Mouse (Mus musculus) MEL (cell line): ENCODE results near the gene Cuta. TPM values are rescaled to one million over a fixed set of nuclear protein-coding genes. Genes with fewer than 3 reads are reported as not detected.
A peak's percentile ranks its signal among the peaks of the same experiment; 100 is the strongest.

ENCODE experiments used
- DNase-seq: peaks from one replicate; pipeline ENCODE4 v3.0.0; 2011; ENCODE audit warnings: low read depth, low spot score
- H3K27ac ChIP-seq: 2 replicates; pipeline ENCODE4 v1.5.1; 2012; ENCODE audit warnings: low read depth, mild to moderate bottlenecking, control low read depth, low read length, moderate library complexity; ENCODE audit not compliant: control insufficient read depth
- H3K27me3 ChIP-seq, 2 experiments: fragments of 150-350 bp in 1 of 2; sonication (generic) in 1 of 2; 2 replicates each; pipeline ENCODE4 v1.6.1; 2012; ENCODE audit warnings: low read length in 2 of 2, mild to moderate bottlenecking in 2 of 2, improper control_type of control experiment in 1 of 2, moderate library complexity in 1 of 2; ENCODE audit not compliant: insufficient read depth in 2 of 2, control insufficient read depth in 1 of 2
- H3K36me3 ChIP-seq, 2 experiments: 2 replicates each; pipeline ENCODE4 v1.6.1; 2012 to 2014; ENCODE audit warnings: low read length in 2 of 2, improper control_type of control experiment in 1 of 2, inconsistent platforms in 1 of 2, mild to moderate bottlenecking in 1 of 2; ENCODE audit not compliant: insufficient read depth in 2 of 2, control insufficient read depth in 1 of 2
- H3K4me1 ChIP-seq, 2 experiments: fragments of 150-350 bp in 1 of 2; sonication (generic) in 1 of 2; 2 replicates each; pipeline ENCODE4 v1.6.1; 2012; ENCODE audit warnings: low read length in 2 of 2, improper control_type of control experiment in 1 of 2, mild to moderate bottlenecking in 1 of 2; ENCODE audit not compliant: insufficient read depth in 2 of 2, control insufficient read depth in 1 of 2
- H3K4me3 ChIP-seq, 2 experiments: fragments of 150-350 bp in 1 of 2; sonication (generic) in 1 of 2; 2 replicates each; pipeline ENCODE4 v1.5.1; 2012; ENCODE audit warnings: low read depth in 2 of 2, low read length in 2 of 2, mild to moderate bottlenecking in 2 of 2, moderate library complexity in 2 of 2, control low read depth in 1 of 2, improper control_type of control experiment in 1 of 2; ENCODE audit not compliant: control insufficient read depth in 1 of 2, insufficient read depth in 1 of 2
- H3K79me2 ChIP-seq: 2 replicates; pipeline ENCODE4 v1.6.1; 2012; ENCODE audit warnings: mild to moderate bottlenecking, low read length, moderate library complexity; ENCODE audit not compliant: control insufficient read depth, poor library complexity, insufficient read depth
- H3K9ac ChIP-seq: 2 replicates; pipeline ENCODE4 v1.6.1; 2012; ENCODE audit warnings: low read depth, mild to moderate bottlenecking, control low read depth, low read length, moderate library complexity; ENCODE audit not compliant: control insufficient read depth, poor library complexity, severe bottlenecking
- H3K9me3 ChIP-seq: fragments of 150-350 bp; sonication (generic); replicated peaks from 2 replicates; pipeline ENCODE4 v1.6.1; 2012; ENCODE audit warnings: mild to moderate bottlenecking, low read length, improper control_type of control experiment, moderate library complexity; ENCODE audit not compliant: insufficient read depth
- CHD1 ChIP-seq: IDR thresholded peaks from 2 replicates; pipeline ENCODE4 v1.6.1; 2012; ENCODE audit warnings: low read depth, mild to moderate bottlenecking, inconsistent platforms, low read length, improper control_type of control experiment
- CHD2 ChIP-seq: IDR thresholded peaks from 2 replicates; pipeline ENCODE4 v1.6.1; 2011; ENCODE audit warnings: low read length, improper control_type of control experiment
- E2F4 ChIP-seq: IDR thresholded peaks from 2 replicates; pipeline ENCODE4 v1.6.1; 2011; ENCODE audit warnings: low read depth, low read length, improper control_type of control experiment, borderline replicate concordance
- EP300 ChIP-seq, 2 experiments: IDR thresholded peaks; 2 replicates each; pipeline ENCODE4 v1.6.1; 2011; ENCODE audit warnings: improper control_type of control experiment in 2 of 2, low read length in 2 of 2, low read depth in 1 of 2, mild to moderate bottlenecking in 1 of 2
- HCFC1 ChIP-seq: IDR thresholded peaks from 2 replicates; pipeline ENCODE4 v1.6.1; 2012; ENCODE audit warnings: low read depth, mild to moderate bottlenecking, inconsistent platforms, low read length, improper control_type of control experiment, moderate library complexity
- JUND ChIP-seq: IDR thresholded peaks from 2 replicates; pipeline ENCODE4 v1.6.1; 2011; ENCODE audit warnings: low read depth, mild to moderate bottlenecking, improper control_type of control experiment, low read length
- KAT2A ChIP-seq: conservative IDR thresholded peaks from 2 replicates; pipeline ENCODE4 v1.6.1; 2012; ENCODE audit warnings: low read depth, low read length, improper control_type of control experiment, inconsistent platforms
- MAFK ChIP-seq: IDR thresholded peaks from 2 replicates; pipeline ENCODE4 v1.6.1; 2011; ENCODE audit warnings: low read depth, mild to moderate bottlenecking, low read length, improper control_type of control experiment, borderline replicate concordance
- MAX ChIP-seq: IDR thresholded peaks from 2 replicates; pipeline ENCODE4 v1.6.1; 2011; ENCODE audit warnings: low read length, improper control_type of control experiment
- MAZ ChIP-seq: IDR thresholded peaks from 2 replicates; pipeline ENCODE4 v1.6.1; 2012; ENCODE audit warnings: low read depth, mild to moderate bottlenecking, inconsistent platforms, low read length, improper control_type of control experiment
- MEF2A ChIP-seq: IDR thresholded peaks from 2 replicates; pipeline ENCODE4 v1.6.1; 2014; ENCODE audit warnings: low read depth, mild to moderate bottlenecking, inconsistent platforms, low read length, improper control_type of control experiment; ENCODE audit not compliant: poor library complexity, insufficient replicate concordance, severe bottlenecking; ENCODE audit errors: extremely low read depth
- MYB ChIP-seq: IDR thresholded peaks from 2 replicates; pipeline ENCODE4 v1.6.1; 2011; ENCODE audit warnings: mild to moderate bottlenecking, low read depth, low read length, improper control_type of control experiment
- NELFE ChIP-seq: IDR thresholded peaks from 2 replicates; pipeline ENCODE4 v1.6.1; 2011; ENCODE audit warnings: low read depth, low read length, improper control_type of control experiment
- POLR2A ChIP-seq, 2 experiments: IDR thresholded peaks; 2 replicates each; pipeline ENCODE4 v1.6.1; 2011 to 2012; ENCODE audit warnings: low read length in 2 of 2, mild to moderate bottlenecking in 2 of 2, control low read depth in 1 of 2, improper control_type of control experiment in 1 of 2, low read depth in 1 of 2, moderate library complexity in 1 of 2; ENCODE audit not compliant: control insufficient read depth in 1 of 2, insufficient read depth in 1 of 2, poor library complexity in 1 of 2
- RAD21 ChIP-seq: IDR thresholded peaks from 2 replicates; pipeline ENCODE4 v1.6.1; 2011; ENCODE audit warnings: mild to moderate bottlenecking, low read depth, low read length, improper control_type of control experiment
- RCOR1 ChIP-seq: IDR thresholded peaks from 2 replicates; pipeline ENCODE4 v1.6.1; 2012; ENCODE audit warnings: low read depth, mild to moderate bottlenecking, inconsistent platforms, low read length, improper control_type of control experiment
- SIN3A ChIP-seq: IDR thresholded peaks from 2 replicates; pipeline ENCODE4 v1.6.1; 2012; ENCODE audit warnings: low read length, improper control_type of control experiment, inconsistent platforms
- SMC3 ChIP-seq: IDR thresholded peaks from 2 replicates; pipeline ENCODE4 v1.6.1; 2011; ENCODE audit warnings: low read depth, low read length, improper control_type of control experiment
- TAL1 ChIP-seq: IDR thresholded peaks from 2 replicates; pipeline ENCODE4 v1.6.1; 2012; ENCODE audit warnings: mild to moderate bottlenecking, inconsistent platforms, low read length, moderate library complexity, mixed read lengths
- TBP ChIP-seq: IDR thresholded peaks from 2 replicates; pipeline ENCODE4 v1.8.0; 2011; ENCODE audit warnings: low read depth, low read length, improper control_type of control experiment
- UBTF ChIP-seq: IDR thresholded peaks from 2 replicates; pipeline ENCODE4 v1.6.1; 2012; ENCODE audit warnings: low read depth, mild to moderate bottlenecking, inconsistent platforms, low read length, improper control_type of control experiment, moderate library complexity, borderline replicate concordance; ENCODE audit not compliant: insufficient read depth
- ZC3H11A ChIP-seq: IDR thresholded peaks from 2 replicates; pipeline ENCODE4 v1.6.1; 2012; ENCODE audit warnings: low read depth, mild to moderate bottlenecking, inconsistent platforms, low read length, improper control_type of control experiment
- ZKSCAN1 ChIP-seq: IDR thresholded peaks from 2 replicates; pipeline ENCODE4 v1.6.1; 2012; ENCODE audit warnings: low read depth, mild to moderate bottlenecking, inconsistent platforms, low read length, improper control_type of control experiment, moderate library complexity
- ZMIZ1 ChIP-seq: IDR thresholded peaks from 2 replicates; pipeline ENCODE4 v1.6.1; 2012; ENCODE audit warnings: low read depth, mild to moderate bottlenecking, inconsistent platforms, low read length, improper control_type of control experiment, moderate library complexity
- ZNF384 ChIP-seq: IDR thresholded peaks from 2 replicates; pipeline ENCODE4 v1.6.1; 2012; ENCODE audit warnings: low read depth, mild to moderate bottlenecking, inconsistent platforms, low read length, improper control_type of control experiment
- polyA plus RNA-seq, 2 experiments: library from polyadenylated mRNA; stranded (reverse) in 1 of 2; unstranded in 1 of 2; fragments of >175 nt in 1 of 2; fragments of >200 nt in 1 of 2; gene quantifications; 2 replicates each; pipeline versions ENCODE4 v1.2.1 to v1.2.4; 2012; ENCODE audit warnings: low replicate concordance in 2 of 2, low read depth in 1 of 2; ENCODE audit not compliant: insufficient read length in 2 of 2, insufficient read depth in 1 of 2, missing spikeins in 1 of 2
- total RNA-seq: library from RNA; depleted of rRNA; stranded (reverse); fragments of 300-350 nt; gene quantifications from 2 replicates; pipeline ENCODE4 v1.2.3, GENCODE M21; 2012

The Cuta gene
- total and polyA plus RNA-seq, 3 experiments = 66.8 to 220 TPM; not detected in 1

DNA sequence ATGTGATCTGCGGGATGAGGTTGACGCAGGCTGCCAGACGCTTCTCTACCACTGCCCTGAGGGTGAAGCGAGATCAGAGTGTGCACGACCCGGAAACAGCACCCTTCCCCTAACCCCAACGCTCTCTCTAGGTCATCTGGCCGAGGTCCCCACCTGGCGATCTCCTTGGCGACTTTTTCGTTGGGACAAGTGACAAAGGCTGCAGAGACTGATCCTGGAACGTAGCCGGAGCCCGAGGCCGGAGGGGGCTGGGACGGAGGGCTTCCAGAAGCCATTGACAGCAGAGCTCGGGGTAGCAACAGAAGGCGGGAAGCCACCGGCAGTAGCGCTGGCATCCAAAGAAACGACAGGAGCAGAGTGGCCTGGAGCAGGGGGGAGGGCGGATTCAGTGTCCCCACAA lies 638 bp downstream of the Cuta start:
- peak overlapping the region; percentile 63 to 85 for H3K4me3 ChIP-seq
- peak; percentile 60 for DNase-seq
- peak overlapping the region; percentile 91 for H3K27ac ChIP-seq
- no peaks in the 10 kb centered on the region for H3K27me3 ChIP-seq
- no peaks in the 10 kb centered on the region for H3K9me3 ChIP-seq
- peaks cover 2 to 14% of the 10 kb centered on the region in 2 experiments; a peak in 3 of 4 replicates for H3K4me1 ChIP-seq
- H3K9ac ChIP-seq = peak overlapping the region; percentile 92
- peaks cover 0 to 9% of the 10 kb centered on the region in 2 experiments for H3K36me3 ChIP-seq
- H3K79me2 ChIP-seq = peaks cover 28% of the 10 kb centered on the region
- TF ChIP-seq TBP (no peak), E2F4 (peak; percentile 52; the same call in 1 of the 2 replicates), UBTF (no peak), POLR2A (IDR thresholded peaks at IDR 0.05; ENCODE audit: control insufficient read depth in 1 of 2, insufficient read depth in 1 of 2, low read depth in 1 of 2, low read length in 2 of 2, poor library complexity in 1 of 2) (no peak), CHD2 (no peak), MAX (no peak), ZNF384 (no peak), HCFC1 (no peak), CHD1 (0 out of 2 replicates have a peak, but pooled peaks have one; percentile 79), MAFK (no peak), SMC3 (no peak), MAZ (no peak), TAL1 (no peak), SIN3A (no peak), RCOR1 (no peak), EP300 (IDR thresholded peaks at IDR 0.05; ENCODE audit: low read depth in 1 of 2, low read length in 2 of 2) (no peak), KAT2A (no peak), JUND (no peak), ZKSCAN1 (no peak), RAD21 (no peak), MYB (no peak), MEF2A (no peak), ZC3H11A (no peak), ZMIZ1 (0 out of 2 replicates have a peak, but pooled peaks have one; percentile 16), NELFE (no peak)
